Mouse (Mus musculus): ENCODE results near the gene Rxfp2.

Gene Rxfp2

DNA sequence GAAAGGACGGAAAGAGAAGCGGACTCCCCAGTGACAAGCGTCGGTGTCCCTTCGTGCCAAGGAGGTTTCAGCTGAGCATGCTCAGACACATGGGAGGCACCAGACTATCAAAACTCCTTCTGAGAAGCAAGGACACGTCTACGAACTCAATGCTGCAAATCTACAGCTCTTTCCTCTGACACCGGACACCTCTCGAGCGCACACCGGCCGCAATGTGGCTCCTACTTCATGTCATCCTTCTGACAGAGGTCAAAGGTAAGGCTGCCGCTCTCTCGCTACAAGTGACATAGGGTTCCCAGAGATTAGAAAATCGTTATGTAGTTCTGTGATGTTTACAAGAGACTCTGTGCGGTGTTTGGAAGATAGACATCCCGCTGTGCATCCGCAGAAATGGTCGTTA lies at the start of gene Rxfp2:
Gene Rxfp2 (plus strand): TSS at position 20 of the 400 bp plus-strand sequence.
- DNase-seq (ENCODE audit: low read depth, low spot score): no peak

DNA sequence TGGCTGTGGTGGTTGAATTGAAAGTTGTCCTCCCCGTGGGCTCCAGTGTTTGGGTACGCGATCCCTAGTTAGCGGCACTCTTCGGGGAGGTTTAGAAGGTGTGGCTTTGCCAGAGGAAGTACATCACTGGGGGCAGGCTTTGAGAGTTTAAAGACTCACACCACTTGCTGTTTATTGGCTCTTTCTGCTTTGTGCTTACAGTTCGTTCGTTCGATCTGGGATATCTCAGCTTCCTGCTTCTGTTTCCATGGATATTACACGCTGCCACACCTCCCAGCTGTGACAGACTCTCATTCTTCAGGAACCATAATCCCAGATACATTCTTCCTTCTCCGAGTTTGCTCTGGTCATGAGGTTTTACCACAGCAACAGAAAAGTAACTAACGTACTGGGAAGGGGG lies 48.2 kb upstream of the Rxfp2 start:
- no peak for DNase-seq (ENCODE audit: low read depth, low spot score)

DNA sequence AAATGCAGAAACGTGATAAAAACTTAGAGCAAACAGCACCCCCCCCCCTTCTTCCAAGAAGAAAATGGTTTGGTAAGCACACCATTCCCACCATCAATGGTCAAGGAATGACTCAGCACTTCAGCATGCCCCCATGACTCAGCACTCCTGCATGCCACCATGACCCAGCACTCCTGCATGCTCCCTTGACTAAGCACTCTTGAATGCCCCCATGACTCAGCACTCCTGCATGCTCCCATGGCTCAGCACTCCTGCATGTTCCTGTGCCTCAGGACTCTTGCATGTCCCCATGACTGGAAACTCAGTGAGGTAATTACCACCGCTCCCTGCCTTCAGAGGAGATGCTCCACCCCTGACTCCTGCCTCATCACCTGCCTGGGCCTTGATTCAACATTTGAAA lies 41.4 kb upstream of the Rxfp2 start:
- DNase-seq (ENCODE audit: low read depth, low spot score): peak; percentile 24

DNA sequence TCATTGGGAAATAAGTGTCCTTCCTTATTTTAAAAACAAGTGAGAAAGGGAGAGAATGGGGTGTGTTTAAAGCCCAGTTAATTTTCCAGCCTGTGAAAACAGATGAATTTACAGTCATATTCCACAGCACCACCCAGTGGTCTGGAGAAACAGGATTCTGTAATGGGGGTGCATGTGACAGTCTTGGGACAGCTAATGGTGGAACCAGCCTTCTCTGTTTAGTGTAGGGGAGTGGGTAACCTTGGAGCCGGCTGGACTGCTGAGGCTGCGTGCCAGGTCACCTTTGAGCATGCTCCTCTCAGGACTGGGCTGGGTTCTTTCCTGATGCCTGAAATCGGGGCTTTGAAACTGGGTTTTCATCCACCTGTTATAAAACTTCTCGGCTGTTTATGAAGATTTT lies 34.9 kb upstream of the Rxfp2 start:
- no peak for DNase-seq (ENCODE audit: low read depth, low spot score)

DNA sequence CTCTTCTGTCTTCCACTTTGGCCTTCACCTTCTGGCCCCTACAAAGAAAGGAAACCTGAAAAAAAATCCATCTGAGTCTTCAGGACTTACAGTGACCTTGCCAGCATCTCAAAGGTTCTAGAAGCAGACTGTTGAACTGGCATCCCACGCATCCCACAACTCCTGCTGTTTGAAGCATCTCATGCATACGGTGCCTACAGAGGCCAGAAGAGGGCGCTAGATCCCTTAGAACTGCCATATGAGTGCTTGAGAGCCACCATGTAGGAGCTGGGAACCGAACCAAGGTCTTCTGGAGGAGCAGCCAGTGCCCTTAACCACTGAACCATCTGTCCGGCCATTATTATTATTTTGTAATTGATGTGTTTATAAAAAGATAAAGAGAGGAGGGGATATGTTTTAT lies 23.9 kb upstream of the Rxfp2 start:
- DNase-seq (ENCODE audit: low read depth, low spot score): no peak

DNA sequence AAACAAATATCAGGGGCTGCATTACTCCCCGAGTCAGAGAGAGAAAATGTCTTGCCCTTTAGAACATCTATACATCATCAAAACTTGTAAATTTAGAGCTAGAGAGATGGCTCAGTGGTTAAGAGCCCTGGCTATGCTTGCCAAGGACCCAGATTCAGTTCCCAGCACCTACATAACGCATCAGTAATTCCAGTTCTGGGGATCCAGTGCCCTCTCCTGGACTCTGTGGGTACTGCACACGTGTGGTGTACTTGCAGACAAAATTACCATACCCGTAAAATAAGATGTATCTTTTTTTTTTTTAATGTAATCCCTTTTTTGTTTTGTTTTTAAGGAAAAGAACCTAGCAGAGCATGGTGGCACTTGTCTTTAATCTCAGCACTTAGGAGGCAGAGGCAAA lies 21.9 kb upstream of the Rxfp2 start:
- no peak for DNase-seq (ENCODE audit: low read depth, low spot score)

DNA sequence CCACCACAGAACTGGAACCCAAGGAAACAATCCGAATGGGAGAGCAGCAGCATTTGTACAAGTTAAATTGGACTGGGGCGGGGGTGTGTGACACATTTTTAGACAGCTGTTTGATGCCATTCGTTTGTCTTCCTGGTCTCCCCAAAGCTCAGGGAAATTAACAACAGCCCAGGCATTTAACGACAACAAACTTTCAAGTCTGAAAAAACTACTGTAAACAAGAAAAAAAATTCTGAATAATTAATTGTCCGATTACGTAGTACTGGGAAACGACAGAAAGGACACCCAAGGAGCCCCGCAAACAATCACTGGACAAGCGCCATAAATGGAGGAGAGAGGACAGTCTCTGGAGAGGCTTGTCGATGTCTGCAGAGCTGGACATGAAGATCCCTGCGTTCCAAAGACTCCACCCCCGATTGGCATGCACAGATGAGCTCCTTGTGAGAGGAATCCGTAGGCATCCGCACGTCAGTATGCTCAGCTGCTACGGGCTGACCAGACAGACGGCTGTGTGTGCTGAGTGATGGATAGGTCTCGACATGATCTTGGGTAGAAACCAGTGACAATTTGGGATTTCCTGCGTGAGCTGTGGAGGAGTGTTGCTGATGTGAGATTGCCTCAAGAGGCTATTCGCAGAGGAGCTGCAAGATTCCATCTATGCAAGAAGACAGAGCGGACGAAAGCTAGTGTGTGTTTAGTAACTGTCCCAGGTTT lies 21.0 kb upstream of the Rxfp2 start:
- DNase-seq (ENCODE audit: low read depth, low spot score): no peak

DNA sequence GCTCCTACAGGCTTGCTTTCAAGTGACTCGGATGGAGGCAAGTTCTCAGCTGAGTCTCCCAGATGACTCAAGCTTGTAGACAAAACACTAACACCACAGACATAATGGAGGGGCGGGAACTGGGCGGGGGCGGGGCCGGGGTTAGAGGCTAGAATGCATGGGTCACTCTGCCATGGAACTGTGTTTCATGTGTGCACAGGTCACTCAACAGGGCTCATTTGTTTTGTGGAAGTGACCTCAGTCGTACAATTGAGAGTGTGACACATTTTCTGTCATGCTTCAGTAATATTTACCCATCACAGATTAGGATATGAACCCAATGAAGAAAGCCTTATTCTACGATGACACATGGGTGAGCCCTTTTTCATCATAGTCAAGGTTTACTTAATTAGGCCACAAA lies 20.2 kb upstream of the Rxfp2 start:
- DNase-seq (ENCODE audit: low read depth, low spot score): no peak

DNA sequence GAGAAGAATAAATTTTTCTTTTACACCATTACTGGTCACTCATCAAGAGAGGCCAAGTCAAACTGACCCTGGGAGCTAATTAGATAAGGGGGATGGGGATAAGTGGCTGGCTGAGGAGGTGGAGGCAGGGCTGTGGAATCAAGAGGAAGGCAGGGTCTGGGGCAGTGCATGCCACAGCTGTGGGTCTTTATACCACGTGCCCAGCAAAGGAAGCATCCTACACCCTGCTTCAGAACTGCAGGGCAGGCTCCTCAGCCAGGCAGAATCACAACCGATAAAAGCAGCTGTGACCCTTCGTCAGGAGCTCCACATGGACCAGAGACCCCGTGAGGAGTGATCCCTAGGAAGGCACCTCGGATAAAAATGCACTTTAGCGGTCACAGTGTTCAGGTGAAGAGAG lies 13.1 kb upstream of the Rxfp2 start:
- DNase-seq (ENCODE audit: low read depth, low spot score): no peak

DNA sequence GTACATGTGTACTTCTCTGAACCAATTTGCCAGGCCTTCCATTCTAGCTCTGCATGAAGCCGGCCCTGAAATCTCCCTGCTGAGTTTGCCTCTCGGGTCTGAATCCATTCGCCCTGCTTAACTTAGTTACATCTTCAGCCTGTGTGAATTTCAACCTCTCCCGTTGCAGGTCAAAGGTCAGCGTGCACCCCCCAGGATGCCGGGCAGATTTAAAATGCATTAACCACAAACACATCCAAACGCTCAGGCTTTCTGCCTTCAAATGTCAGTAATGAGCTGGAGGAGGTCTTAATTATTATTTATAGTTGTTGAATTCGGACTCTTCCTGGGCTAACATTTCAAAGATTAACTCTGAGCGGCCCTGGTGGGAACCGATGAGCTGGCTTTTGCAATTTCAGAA lies 1.6 kb upstream of the Rxfp2 start:
- no peak for DNase-seq (ENCODE audit: low read depth, low spot score)

DNA sequence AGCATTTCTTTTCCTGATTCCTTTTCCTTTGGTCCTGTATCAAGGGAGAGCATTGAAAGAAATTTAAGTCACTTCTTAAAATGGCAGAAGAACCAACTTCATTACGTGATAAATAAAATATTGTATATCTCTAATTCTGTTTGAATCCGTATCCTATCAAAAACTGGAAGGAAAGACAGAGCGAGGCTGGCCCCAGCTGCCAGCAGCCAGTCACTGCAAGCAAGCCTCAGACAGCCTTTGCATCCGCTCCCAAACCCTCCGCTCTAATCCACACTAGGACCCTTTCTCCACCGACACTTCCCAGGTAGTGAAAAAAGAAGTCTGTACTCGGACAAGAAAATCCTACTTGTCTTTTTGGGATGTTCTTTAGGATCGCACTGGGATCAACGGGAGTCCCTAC lies 803 bp upstream of the Rxfp2 start:
- DNase-seq (ENCODE audit: low read depth, low spot score): no peak

DNA sequence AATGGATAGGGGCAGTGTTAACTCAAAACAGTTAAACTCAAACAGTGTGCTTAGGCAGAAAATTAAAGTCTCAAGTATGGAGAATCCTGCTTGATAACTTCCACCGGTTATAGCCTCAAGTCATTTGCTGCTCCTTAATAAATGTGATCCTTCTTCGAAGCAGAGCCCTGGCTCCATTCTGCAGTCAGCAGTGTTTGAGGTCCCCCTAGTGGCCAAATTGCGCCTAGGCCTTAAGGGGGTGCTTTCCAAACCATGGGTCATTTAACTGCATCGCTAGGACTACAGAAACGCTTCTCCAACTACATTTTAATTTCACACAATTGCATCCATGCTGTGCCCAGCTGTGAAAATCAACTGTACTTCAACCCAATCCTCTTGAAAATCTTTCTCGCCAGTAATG lies 2.4 kb downstream of the Rxfp2 start:
- peak; percentile 73 for DNase-seq (ENCODE audit: low read depth, low spot score)

DNA sequence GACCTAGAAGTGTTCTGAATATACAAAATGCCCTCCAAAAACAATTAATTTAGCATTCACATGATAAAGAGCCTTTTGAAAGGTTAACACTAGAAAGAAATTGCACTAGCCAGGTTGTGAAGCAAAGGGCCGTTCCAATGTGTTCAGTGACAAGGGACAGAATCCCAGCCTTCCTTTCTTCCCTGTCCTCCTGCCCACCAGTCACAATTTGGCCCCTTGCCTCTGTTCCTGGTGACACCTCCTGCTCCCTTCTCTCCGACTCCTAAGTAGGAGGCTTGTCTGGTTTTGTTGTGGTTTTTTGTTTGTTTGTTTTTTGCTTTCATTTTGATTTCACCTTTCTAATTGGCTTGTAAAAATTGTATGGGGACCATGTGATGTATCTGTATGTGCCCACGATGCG lies 3.3 kb downstream of the Rxfp2 start:
- DNase-seq (ENCODE audit: low read depth, low spot score): no peak

DNA sequence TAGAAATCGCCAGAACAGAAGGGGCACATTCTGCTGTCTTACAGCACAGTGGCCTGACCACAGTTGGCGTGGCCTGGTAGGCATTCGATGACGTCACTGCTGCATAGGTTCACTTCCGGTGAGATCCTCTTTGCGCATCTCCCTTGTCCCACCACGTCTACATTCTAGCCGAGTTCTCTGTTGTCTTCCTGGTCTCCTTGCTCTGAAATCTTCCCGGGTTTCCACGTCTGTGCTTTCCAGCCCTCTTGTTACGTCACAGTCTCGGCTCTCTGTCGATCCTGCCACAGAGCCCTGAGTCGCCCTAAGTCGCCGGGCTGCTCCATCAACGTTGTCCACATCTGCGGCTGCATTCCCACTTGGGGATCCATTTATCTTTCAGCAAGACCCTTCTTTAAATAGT lies 4.1 kb downstream of the Rxfp2 start:
- DNase-seq (ENCODE audit: low read depth, low spot score): no peak

DNA sequence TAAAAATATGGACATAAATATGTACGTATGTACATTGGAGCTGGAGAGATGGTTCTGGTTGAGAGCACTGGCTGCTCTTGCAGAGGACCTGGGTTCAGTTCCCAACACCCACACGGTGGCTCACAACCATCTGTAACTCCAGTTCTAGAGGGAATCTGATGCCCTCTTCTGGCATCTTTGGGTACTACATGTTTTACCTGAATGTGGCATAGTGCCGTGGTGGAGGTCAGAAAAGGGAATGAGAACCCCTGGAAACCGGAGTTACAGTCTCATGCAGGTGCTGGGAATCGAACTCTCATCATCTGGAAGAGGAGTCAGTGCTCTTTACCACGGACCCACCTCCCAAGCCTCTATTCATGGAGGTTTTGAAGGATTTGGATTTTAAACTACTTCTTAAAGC lies 5.0 kb downstream of the Rxfp2 start:
- no peak for DNase-seq (ENCODE audit: low read depth, low spot score)

DNA sequence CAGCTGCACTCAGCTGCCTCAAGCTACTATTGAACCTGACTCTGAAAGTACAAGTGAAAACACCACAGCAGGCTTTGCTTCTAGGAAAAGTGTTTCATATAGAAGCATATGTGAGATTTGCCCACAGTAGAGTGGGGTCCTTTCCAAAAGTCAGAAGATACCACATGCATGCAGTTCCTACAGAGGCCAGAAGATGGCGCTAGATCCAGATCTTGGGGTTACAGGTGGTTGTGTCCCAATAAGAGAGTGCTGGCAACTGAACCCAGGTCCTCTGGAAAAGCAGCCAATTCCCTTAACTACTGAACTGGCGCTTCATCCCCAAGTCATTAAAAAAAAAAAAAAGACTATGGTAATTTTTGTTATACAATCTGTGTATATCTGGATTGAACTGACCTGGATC lies 5.7 kb downstream of the Rxfp2 start:
- DNase-seq (ENCODE audit: low read depth, low spot score): no peak

DNA sequence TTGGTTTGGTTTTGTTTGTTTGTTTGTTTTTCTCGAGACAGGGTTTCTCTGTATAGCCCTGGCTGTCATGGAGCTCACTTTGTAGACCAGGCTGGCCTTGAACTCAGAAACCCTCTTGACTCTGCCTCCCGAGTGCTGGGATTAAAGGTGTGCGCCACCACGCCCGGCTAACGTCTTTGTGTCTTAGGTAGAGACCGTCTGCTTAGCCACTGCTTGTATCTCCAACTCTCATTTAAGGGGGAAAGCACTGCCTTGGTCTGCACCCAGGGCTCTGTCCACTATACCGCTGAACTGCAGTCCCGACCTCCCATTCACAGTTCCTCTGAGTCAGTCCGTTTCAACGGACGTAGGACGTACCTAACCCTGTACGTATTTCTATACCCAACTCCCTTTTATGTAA lies 6.4 kb downstream of the Rxfp2 start:
- no peak for DNase-seq (ENCODE audit: low read depth, low spot score)

DNA sequence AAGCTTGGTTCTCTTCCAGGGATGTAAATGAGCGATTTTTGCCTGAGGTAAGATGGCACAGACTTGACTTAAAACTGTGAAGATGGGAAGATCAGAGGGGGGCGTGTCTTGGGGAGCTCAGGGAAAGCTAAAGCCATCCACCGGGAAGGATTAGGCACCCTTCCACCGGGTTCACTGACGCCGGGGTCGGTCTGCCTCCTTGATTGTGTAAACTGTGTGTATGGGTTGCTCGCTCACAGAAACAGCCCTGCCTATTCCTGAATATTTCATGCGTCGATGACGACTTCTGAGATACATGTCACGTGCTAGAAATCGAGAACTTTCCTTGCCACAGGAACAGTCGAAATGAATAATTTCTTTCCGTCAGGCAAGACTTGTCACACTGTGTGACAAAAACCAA lies 6.9 kb downstream of the Rxfp2 start:
- no peak for DNase-seq (ENCODE audit: low read depth, low spot score)

DNA sequence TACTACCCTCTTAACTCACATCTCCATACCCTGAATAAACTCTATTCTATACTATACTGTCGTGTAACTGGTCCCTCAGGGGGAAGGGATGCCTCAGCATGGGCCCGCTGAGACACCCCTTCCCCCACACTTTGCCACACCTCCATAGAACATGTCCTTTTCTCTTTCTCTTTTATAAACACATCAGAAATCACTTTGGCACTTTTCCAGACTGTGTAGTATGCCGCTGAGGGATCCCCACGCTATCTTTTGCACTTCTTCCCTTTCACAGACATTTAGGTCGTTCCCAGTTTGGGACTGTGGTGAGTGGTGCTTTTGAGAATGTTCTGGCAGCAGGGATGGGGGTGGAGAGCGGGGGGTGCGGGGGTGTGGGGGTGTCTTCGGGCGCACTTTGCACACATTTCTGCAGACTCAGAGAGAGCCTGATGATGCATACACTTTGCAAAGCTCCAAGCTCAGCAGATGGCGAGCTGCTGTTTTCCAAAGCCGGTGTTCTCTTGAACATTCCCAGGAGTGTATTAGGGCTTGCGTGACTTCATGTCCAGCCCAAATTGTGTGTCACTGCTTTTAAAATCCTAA lies 8.1 kb downstream of the Rxfp2 start:
- DNase-seq (ENCODE audit: low read depth, low spot score): no peak

DNA sequence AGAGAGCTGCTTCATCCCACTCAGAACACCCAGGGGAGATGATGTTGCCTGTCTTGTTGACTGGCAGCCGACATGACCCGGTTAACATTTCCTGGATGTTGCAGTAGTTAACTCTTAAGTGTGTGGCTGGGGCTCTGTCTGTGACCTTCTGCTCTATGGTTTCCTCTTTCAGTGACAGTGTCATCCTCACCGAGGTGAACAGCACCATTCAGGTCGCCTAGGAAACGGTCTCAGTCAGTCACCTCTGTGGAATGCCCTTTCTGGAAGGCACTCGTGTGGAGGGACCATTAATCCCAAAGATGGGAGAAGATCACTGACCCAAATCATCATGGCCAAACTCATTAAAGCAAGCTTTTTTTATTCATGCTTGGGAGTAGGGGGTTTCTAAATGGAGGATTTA lies 12.7 kb downstream of the Rxfp2 start:
- DNase-seq (ENCODE audit: low read depth, low spot score): no peak

DNA sequence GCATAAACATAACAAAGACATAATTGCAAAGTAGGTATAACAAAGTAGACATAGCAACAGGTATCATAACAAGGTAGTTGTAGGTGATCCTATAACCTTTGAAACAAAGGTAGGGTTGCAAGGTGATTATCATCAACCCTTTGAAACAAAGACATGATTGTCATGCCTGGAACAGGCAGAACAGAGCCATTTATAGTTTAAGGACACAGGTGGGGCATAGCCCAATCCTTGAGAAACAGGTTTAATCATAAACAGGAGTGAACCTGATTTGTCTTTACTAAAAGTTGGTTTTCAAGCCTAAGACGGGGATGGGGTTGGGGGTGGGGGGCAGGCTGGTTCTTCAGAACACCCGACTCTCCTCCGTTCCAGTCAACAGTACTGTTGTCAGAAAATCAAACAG lies 13.2 kb downstream of the Rxfp2 start:
- DNase-seq (ENCODE audit: low read depth, low spot score): no peak

DNA sequence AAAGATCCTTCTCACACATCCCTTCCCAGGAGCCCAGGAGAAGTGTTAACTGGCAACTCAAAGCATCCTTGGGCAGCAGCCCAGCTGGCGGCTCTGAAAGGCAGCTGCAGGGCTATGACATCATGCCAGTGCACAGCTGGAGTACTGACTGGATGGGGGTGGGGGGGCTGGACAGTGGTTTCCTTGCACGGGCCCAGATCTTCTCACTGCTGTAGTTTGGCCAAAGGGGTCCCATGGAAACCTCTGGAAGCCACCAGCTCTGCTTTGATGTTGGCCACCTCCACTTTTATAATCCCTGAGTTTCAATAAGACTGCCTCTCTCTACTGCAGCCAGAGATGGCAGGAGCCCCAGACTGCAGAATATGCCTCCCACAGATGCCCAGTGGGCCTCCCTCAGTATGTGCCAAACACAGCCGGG lies 13.6 kb downstream of the Rxfp2 start:
- DNase-seq (ENCODE audit: low read depth, low spot score): no peak

DNA sequence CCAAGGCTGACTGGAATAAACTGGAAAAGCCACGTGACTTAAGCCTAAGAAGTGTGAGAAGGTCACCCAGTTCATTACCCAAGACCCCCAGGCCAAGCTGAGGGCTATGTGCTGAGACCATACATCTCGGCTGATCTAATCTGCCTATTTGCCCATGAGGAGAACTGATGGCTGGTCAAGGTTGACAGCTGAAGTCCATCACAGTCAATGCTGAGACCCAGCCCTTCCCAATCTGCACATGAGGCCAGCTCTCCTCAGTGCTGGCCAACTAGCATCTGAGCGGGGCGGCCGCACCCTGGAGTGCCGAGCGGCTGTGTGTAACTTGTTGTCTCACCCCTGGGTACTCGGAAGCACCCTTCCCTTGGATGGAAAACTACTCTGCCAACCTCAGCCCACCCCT lies 17.8 kb downstream of the Rxfp2 start:
- no peak for DNase-seq (ENCODE audit: low read depth, low spot score)

DNA sequence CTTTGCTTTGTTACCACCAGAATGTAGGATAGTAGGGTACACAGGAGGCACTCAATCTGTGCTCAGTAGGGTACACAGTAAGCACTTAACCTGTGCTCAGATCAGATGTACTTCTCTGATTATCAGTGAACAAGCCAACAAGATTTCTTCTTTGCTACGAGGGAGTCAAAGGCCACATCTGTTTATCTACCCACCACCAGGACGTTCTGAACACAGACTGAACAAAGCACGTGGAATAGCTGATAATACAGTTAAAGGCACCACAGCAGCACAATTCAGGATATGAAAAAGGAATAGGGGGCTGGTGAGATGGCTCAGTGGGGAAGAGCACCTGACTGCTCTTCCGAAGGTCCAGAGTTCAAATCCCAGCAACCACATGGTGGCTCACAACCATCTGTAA lies 18.4 kb downstream of the Rxfp2 start:
- no peak for DNase-seq (ENCODE audit: low read depth, low spot score)
